Mouse (Mus musculus) spleen, adult 2 months (tissue): ENCODE results near the gene Elfn1.

ENCODE experiments used
- CTCF ChIP-seq: fragments of 200-500 bp; IDR thresholded peaks from 2 replicates; pipeline ENCODE4 v1.5.1; 2011; ENCODE audit warnings: mild to moderate bottlenecking, inconsistent platforms; ENCODE audit not compliant: insufficient read depth, insufficient read length, insufficient replicate concordance; ENCODE audit errors: extremely low read depth
- POLR2A ChIP-seq: fragments of 200-500 bp; IDR thresholded peaks from 2 replicates; pipeline ENCODE4 v1.6.1; 2011; ENCODE audit warnings: low read depth, low read length, inconsistent platforms

GRCm38 (mm10) chr5:139931947-139932540 is 24.3 kb downstream of the Elfn1 start:
- TF ChIP-seq CTCF (no peak), POLR2A (no peak)
